Mouse (Mus musculus) lung, adult 18-20 months (tissue): ENCODE data around the gene Adamts2.

Experiments used
- DNase-seq, 2 experiments: peaks; one replicate each; pipeline ENCODE4 v3.0.0; 2022; ENCODE audit warnings: mixed read lengths in 2 of 2

The Adamts2 gene

DNA sequence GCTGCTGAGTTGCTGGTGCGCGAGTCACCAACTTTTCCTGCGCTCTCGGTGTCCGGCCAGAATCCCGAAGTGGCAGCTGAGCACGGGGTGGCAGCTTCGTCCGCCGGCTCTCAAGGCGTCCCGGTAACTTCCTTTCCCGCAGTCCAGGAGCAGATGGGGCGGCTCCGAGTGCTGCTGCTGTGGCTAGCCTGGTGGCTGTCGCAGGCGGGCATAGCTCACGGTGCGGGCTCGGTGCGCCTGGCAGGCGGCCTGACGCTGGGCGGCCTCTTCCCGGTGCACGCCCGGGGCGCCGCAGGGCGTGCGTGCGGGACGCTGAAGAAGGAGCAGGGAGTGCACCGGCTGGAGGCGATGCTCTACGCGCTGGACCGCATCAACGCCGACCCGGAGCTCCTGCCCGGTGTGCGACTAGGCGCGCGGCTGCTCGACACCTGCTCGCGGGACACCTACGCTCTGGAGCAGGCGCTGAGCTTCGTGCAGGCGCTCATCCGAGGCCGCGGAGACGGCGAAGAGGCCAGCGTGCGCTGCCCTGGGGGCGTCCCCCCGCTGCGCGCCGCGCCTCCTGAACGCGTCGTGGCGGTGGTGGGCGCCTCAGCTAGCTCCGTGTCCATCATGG lies 249.2 kb downstream of the Adamts2 start:
- DNase-seq: no peak
